ENCODE assay signal across 17 mouse cellular contexts in the genomic region with DNA sequence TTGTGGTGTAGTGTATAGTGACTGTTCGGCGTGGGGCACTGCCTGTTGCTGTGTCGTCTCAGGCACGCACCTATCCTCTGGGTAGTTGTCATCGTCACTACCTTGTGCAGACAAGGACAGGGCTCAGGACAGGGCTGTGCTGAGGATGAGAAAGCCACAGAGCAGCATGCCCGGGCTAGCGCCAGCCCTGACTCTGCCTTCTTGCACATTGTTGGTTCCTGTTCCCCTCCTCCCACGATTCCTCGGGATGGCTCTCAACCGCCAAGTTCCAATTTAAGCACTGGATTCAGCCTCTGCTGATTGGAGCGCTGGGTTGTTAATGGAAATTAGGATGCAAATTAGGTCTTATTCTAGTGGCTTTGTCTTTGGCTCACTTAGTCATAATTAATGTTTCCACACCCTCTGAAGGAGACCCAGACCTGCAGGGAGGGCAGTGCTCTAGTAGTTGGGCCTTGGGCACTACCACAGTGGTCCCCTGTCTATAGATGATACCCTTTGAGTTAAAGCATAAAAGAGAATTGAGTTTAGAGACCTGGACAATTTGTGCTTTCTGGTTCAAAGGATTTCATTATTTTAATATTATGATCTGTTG. TPM values are rescaled to one million over a fixed set of nuclear protein-coding genes. Genes with fewer than 3 reads are reported as not detected.
DNase-seq lines count a peak whose midpoint lies in the region; ATAC-seq and TF ChIP-seq lines count a peak whose summit lies in the region.
"Had no signal": no experiment of that assay in that cellular context is flagged by ENCODE, and none has a peak within 500 bp of the region (broad histone marks: within the 10 kb centered on the region; RNA-seq: fewer than 3 reads in every experiment).

No protein-coding gene starts in this region.

- no peak overlapping the region for H3K4me2 ChIP-seq in neural tube, embryonic 13.5 days
- no peak overlapping the region for H3K4me2 ChIP-seq in neural tube, embryonic 15.5 days
- H3K4me2 ChIP-seq in forebrain, embryonic 12.5 days: no peak overlapping the region
- H3K4me2 ChIP-seq: embryonic facial prominence, embryonic 12.5 days; limb, embryonic 15.5 days; liver, embryonic 15.5 days had no signal

- in situ Hi-C loops in ES-E14 (cut with MboI; ENCODE audit: low sequenced_read_pairs in 2 of 2, unreplicated experiment in 2 of 2): no loop called here

- no peaks in the 10 kb centered on the region for H3K27me3 ChIP-seq in neural tube, embryonic 13.5 days
- no peaks in the 10 kb centered on the region for H3K27me3 ChIP-seq in neural tube, embryonic 15.5 days (replicated peaks)
- no peaks in the 10 kb centered on the region for H3K27me3 ChIP-seq in forebrain, embryonic 12.5 days
- H3K27me3 ChIP-seq: embryonic facial prominence, embryonic 12.5 days; limb, embryonic 15.5 days; liver, embryonic 15.5 days had no signal

- ATAC-seq in neural tube, embryonic 13.5 days (ENCODE audit: low read depth): peak; percentile 62; the same call in 1 of the 2 replicates
- ATAC-seq in neural tube, embryonic 15.5 days (ENCODE audit: low FRiP score): no peak
- peak; percentile 55; the same call in 1 of the 2 replicates for ATAC-seq in forebrain, embryonic 12.5 days (ENCODE audit: low FRiP score)
- ATAC-seq: lung, postnatal 0 days had no signal

- peaks cover 44% of the 10 kb centered on the region for H3K36me3 ChIP-seq in neural tube, embryonic 13.5 days
- H3K36me3 ChIP-seq in neural tube, embryonic 15.5 days: peaks cover 26% of the 10 kb centered on the region
- peaks cover 55% of the 10 kb centered on the region for H3K36me3 ChIP-seq in ES-E14 (ENCODE audit: control insufficient read depth, insufficient read depth, low read length, poor library complexity, severe bottlenecking)
- peaks cover 62% of the 10 kb centered on the region for H3K36me3 ChIP-seq in forebrain, embryonic 12.5 days (replicated peaks)

- H3K9ac ChIP-seq in neural tube, embryonic 13.5 days: no peak overlapping the region
- no peak overlapping the region for H3K9ac ChIP-seq in neural tube, embryonic 15.5 days (replicated peaks)
- peak overlapping the region; percentile 34; the same call in 1 of the 2 replicates for H3K9ac ChIP-seq in ES-E14 (ENCODE audit: insufficient read depth, low read depth, low read length, poor library complexity, severe bottlenecking)
- no peak overlapping the region for H3K9ac ChIP-seq in forebrain, embryonic 12.5 days
- H3K9ac ChIP-seq: embryonic facial prominence, embryonic 12.5 days; limb, embryonic 15.5 days; liver, embryonic 15.5 days had no signal

- no peaks in the 10 kb centered on the region for H3K9me3 ChIP-seq in neural tube, embryonic 13.5 days
- no peaks in the 10 kb centered on the region for H3K9me3 ChIP-seq in neural tube, embryonic 15.5 days (replicated peaks)
- H3K9me3 ChIP-seq in ES-E14 (ENCODE audit: control insufficient read depth, insufficient read depth, low read depth, low read length): no peaks in the 10 kb centered on the region
- H3K9me3 ChIP-seq in forebrain, embryonic 12.5 days: no peaks in the 10 kb centered on the region
- H3K9me3 ChIP-seq: embryonic facial prominence, embryonic 12.5 days; heart, embryonic 10.5 days; limb, embryonic 15.5 days; liver, embryonic 15.5 days had no signal

- H3K4me3 ChIP-seq in neural tube, embryonic 13.5 days: no peak overlapping the region
- H3K4me3 ChIP-seq in neural tube, embryonic 15.5 days (replicated peaks): no peak overlapping the region
- no peak overlapping the region for H3K4me3 ChIP-seq in ES-E14 (ENCODE audit: insufficient read depth in 1 of 2, low read depth in 1 of 2, low read length in 2 of 2, poor library complexity in 1 of 2, severe bottlenecking in 1 of 2)
- no peak overlapping the region for H3K4me3 ChIP-seq in forebrain, embryonic 12.5 days (replicated peaks)
- H3K4me3 ChIP-seq: embryonic facial prominence, embryonic 12.5 days; erythroblast, embryonic 14.5 days; heart, embryonic 10.5 days; limb, embryonic 15.5 days; liver, embryonic 15.5 days had no signal

- no peak overlapping the region; the same call in 1 of the 2 replicates for H3K27ac ChIP-seq in neural tube, embryonic 13.5 days (replicated peaks)
- H3K27ac ChIP-seq in neural tube, embryonic 15.5 days (replicated peaks): no peak overlapping the region
- H3K27ac ChIP-seq in ES-E14 (ENCODE audit: insufficient read depth, low read depth, low read length, poor library complexity, severe bottlenecking): peak overlapping the region; percentile 96
- peak overlapping the region; percentile 50; the same call in 1 of the 2 replicates for H3K27ac ChIP-seq in forebrain, embryonic 12.5 days
- H3K27ac ChIP-seq: embryonic facial prominence, embryonic 12.5 days; heart, embryonic 10.5 days; limb, embryonic 15.5 days; liver, embryonic 15.5 days had no signal

- no peaks in the 10 kb centered on the region; the same call in 1 of the 2 replicates for H3K4me1 ChIP-seq in neural tube, embryonic 13.5 days (replicated peaks)
- H3K4me1 ChIP-seq in neural tube, embryonic 15.5 days: no peaks in the 10 kb centered on the region
- peaks cover 10 to 34% of the 10 kb centered on the region in 2 experiments; a peak in 3 of 4 replicates for H3K4me1 ChIP-seq in ES-E14 (ENCODE audit: control insufficient read depth in 2 of 2, insufficient read depth in 2 of 2, low read length in 2 of 2, poor library complexity in 1 of 2)
- peaks cover 7% of the 10 kb centered on the region; the same call in 1 of the 2 replicates for H3K4me1 ChIP-seq in forebrain, embryonic 12.5 days
- H3K4me1 ChIP-seq: embryonic facial prominence, embryonic 12.5 days; limb, embryonic 15.5 days; liver, embryonic 15.5 days had no signal

- 80% methylated on average over 11 of the region's 11 CpGs for WGBS in neural tube, embryonic 13.5 days
- 74% methylated on average over 11 of the region's 11 CpGs for WGBS in neural tube, embryonic 15.5 days
- 85% methylated on average over 11 of the region's 11 CpGs for WGBS in forebrain, embryonic 12.5 days

- DNase-seq in ES-E14 (ENCODE audit: low read depth, low spot score): peak; percentile 53
- no peak for DNase-seq in kidney, adult 9 months
- no peak for DNase-seq in cerebellum, adult 9-11 months
- no peak for DNase-seq in adrenal gland, adult 2 months
- DNase-seq: cerebellum, adult 9-10 months; kidney, adult 2 months; kidney, postnatal 25 days; thymus, adult 18-20 months had no signal

TF ChIP-seq in ES-E14, 5 proteins besides CTCF, POLR2A, EP300 and RAD21:
- no peak for TF ChIP-seq ZC3H11A (IDR thresholded peaks at IDR 0.05; ENCODE audit: borderline replicate concordance, low read depth, low read length)
- no peak for TF ChIP-seq HCFC1 (IDR thresholded peaks at IDR 0.05; ENCODE audit: borderline replicate concordance, insufficient read depth, low read length)

RNA-seq across cellular contexts. Expression of a gene that starts 23.8 kb away (rescaled TPM):
- 62.0 and 71.8 TPM in 2 replicates for polyA plus RNA-seq in neural tube, embryonic 13.5 days (2015; fragmentation: Nextera tagmentation; extraction: Ambion mirVana)
- 57.5 and 67.6 TPM in 2 replicates for polyA plus RNA-seq in neural tube, embryonic 15.5 days (2015; fragmentation: Nextera tagmentation; extraction: Ambion mirVana)
- total RNA-seq in ES-E14 (2012; rRNA removed): 102 and 120 TPM in 2 replicates
- polyA plus RNA-seq in forebrain, embryonic 12.5 days (2016; fragmentation: Nextera tagmentation; extraction: Ambion mirVana): 116 and 125 TPM in 2 replicates
- 10 to 100 TPM; 16.8 to 21.6 TPM for total RNA-seq in adrenal gland, adult 2 months (2021)
- 2.3 and 6.1 TPM in 2 replicates for polyA plus RNA-seq in adrenal gland, adult 2 months (2012; rRNA removed)

Comparison
In these comparisons a context has a peak if more than half of its experiments do, and no peak if none do; other contexts are left out.
1. H3K27ac ChIP-seq: peak in ES-E14 (single experiment) and forebrain, embryonic 12.5 days (single experiment); none in neural tube, embryonic 13.5 days (single experiment) and neural tube, embryonic 15.5 days (single experiment).